Mouse (Mus musculus): ENCODE measurements around the gene Abcb1b.
"Not testable (repeated sequence)": the region's sequence is repeated elsewhere in the genome, so short reads cannot be mapped to it uniquely, and the experiment has no call there.

The Abcb1b gene

GRCm38 (mm10) chr5:8863580-8864337 lies 65.8 kb downstream of the Abcb1b start:
- DNase-seq (ENCODE audit: low spot score in 2 of 2), result no peak

DNA sequence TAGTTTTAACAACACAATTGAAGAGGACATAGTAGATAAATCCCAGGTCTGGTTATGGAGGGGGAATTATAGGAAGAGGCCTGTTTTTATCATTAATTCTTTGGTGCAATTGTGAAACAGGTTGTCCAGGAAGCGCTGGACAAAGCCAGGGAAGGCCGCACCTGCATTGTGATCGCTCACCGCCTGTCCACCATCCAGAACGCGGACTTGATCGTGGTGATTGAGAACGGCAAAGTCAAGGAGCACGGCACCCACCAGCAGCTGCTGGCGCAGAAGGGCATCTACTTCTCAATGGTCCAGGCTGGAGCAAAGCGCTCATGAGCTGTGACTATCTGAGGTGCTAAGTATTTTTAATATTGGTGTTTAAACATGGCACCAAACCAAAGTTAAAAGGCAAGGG lies 67.7 kb downstream of the Abcb1b start:
- DNase-seq (ENCODE audit: low spot score in 2 of 2), result not testable (repeated sequence)

- no peak for DNase-seq (ENCODE audit: low spot score in 2 of 2)
Measured at GRCm38 (mm10) chr5:8866366-8866765, 68.4 kb downstream of the Abcb1b start.

GRCm38 (mm10) chr5:8868019-8868418 lies 70.1 kb downstream of the Abcb1b start:
- peak in 1 of 2 experiments; percentile 3 for DNase-seq (ENCODE audit: low spot score in 2 of 2)

DNA sequence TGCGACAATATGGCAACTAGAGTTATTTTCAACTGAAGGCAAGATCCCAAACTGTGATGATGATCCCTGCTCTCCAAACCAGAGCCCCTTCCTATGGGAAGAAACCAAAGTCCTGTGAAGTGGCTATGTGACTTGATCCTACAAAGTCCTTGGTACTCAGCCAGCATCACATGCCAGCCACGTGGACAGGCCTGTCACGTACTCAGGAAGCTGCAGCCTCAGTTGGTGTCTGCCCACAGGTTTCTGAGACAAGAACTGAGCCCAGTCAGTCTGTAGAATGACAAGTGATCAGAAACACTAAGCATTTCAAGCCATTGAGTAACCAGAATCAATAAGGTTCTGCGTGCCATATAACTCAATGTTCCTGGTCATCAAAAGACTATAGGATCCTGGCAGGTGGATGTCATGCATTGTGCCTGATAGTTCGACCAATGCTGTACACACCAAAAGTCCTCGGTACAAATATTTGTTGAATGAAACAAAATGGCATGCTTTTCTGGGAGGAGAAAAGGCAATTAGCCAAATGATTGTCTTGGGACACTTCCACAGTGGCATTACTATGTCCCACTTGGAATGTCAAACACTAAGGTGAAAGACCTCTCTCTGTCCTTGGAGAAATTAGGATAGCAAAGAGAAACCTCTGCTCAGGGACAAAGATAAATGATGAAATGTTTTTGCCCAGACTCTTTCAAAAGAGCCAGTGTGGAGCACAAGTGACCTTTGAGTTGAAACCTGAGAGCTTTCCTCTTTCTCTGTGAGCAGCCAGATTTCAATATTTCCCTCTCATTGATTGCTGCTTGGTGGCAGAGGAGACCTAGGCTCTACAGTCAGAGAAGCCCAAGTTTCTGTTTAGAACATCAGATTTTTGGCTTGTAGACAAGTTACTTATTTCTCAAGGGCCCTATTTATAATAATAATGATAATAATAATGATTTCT lies 75.3 kb downstream of the Abcb1b start:
- DNase-seq (ENCODE audit: low spot score in 2 of 2), result no peak

DNA sequence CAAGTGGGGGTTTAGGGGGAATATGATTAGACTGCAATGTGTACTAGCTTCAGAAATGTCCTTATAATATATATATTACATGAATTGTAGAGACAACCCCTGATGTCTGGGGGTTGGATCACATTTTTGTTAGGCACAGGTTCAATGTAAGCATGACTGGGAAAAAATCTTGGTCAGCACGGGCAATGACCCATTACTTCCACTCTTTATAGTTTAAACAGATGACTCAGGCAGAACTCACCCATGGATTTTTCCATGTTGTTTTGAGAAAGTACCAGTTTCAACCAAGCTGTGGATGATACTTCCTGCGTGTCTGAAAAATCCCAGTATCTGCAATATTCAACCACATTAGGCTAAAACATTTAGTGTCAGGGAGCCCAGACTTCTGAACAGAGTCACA lies 79.1 kb downstream of the Abcb1b start:
- no peak for DNase-seq (ENCODE audit: low spot score in 2 of 2)

DNA sequence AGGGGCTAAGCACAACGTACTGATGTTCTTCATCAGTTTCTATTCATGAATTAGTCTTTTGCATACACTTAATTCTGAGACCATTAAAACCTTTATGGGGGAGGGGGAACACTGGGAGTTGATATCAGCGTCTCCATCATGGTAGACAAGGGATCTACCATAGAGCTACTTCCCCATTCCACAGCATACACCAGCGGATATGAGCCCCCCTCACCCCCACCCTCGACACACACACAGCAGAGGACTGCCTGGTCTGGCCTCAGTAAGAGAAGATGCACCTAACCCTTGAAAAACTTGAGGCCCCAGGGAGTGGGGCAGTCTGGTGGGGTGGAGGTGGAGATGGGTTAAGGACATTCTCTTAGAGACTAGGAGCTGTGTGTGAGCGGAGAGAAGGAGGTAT lies 79.9 kb downstream of the Abcb1b start:
- no peak for DNase-seq (ENCODE audit: low spot score in 2 of 2)

DNA sequence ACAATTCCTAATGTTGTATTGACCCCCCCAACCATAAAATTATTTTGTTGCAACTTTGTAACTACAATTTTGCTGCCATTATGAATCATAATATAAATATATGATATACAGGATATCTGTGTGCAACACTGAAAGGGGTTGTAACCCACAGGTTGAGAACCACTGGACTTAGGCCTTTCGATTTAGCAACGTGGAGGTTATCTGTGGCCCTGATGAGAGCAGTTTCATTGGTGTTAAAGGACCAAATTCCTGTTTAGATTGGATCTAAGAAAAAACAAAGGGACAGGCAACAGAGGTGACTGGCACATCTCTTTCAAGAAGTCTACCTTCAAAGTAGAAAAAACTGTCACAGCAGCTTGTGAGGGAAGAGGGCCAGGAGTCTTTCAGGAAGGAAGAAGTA lies 87.9 kb downstream of the Abcb1b start:
- DNase-seq (ENCODE audit: low spot score in 2 of 2), result no peak

DNA sequence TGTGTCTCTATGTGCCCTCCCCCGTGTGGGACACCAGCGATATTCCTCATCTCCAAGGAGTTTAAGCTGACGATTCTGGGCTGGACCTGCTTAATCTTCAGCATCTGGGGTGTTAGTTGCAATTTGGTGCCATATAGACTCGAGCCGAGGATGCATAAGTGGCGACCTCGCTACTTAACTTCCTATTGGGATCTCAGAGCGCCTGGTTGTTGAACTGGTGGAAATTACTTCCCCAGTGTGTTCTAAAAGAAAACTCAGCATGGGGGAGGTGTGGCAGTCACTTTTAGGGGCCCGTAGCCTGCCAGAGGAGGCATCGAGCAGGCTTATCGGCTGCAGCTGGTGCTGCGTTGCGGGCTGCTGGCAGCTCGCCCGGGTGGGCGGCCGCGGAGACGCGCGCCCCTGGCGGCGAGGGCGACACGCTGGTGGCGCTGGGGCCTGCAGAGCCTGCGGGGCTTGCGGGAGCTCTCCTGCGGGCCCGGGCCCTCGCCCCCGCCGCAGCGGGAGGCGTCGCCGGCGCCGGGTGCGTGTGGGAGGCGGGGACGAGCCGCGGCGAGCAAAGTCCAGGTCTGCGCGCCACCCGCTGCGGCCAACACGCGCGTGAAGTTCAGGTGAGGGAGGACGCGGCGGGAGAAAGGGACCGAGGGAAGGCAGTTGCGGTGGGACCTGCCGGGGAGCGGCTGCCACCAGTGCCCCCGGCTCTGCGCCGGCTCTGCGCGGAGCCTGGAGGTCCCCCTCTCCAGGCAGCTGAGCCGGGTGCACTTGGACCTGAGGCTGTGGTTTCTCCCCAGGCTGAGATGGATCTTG lies 95.6 kb downstream of the Abcb1b start, which contains the start of gene Abcb4:
Gene Abcb4, plus strand, starts transcription at position 418 of the 804 bp plus-strand sequence.
- peak in 1 of 2 experiments; percentile 75 for DNase-seq (ENCODE audit: low spot score in 2 of 2)

DNA sequence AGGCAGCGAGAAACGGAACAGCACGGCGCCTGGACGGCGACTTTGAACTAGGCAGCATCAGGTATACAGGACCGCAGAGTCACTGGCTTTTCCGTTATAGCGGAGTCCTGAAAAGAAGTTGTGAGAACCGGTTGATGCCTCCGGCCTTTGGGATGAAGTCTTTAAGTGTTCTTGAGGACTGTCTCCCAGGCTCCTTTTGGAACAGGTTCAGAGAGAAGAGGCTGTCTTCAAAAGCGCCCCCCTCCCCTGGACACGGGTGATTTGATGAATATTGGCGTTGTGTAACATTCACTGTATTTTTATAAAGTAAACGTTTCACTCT lies 96.1 kb downstream of the Abcb1b start:
- DNase-seq (ENCODE audit: low spot score in 2 of 2), result no peak

GRCm38 (mm10) chr5:8894641-8895490 lies 96.9 kb downstream of the Abcb1b start:
- no peak for DNase-seq (ENCODE audit: low spot score in 2 of 2)

GRCm38 (mm10) chr5:8896198-8896597 lies 98.3 kb downstream of the Abcb1b start:
- DNase-seq (ENCODE audit: low spot score in 2 of 2), result no peak

GRCm38 (mm10) chr5:8898246-8898645 lies 100.3 kb downstream of the Abcb1b start:
- DNase-seq (ENCODE audit: low spot score in 2 of 2), result no peak

GRCm38 (mm10) chr5:8901001-8901400 lies 103.1 kb downstream of the Abcb1b start:
- no peak for DNase-seq (ENCODE audit: low spot score in 2 of 2)

GRCm38 (mm10) chr5:8902141-8902817 lies 104.3 kb downstream of the Abcb1b start:
- DNase-seq (ENCODE audit: low spot score in 2 of 2), result no peak

GRCm38 (mm10) chr5:8904539-8904938 lies 106.6 kb downstream of the Abcb1b start:
- no peak for DNase-seq (ENCODE audit: low spot score in 2 of 2)

GRCm38 (mm10) chr5:8911567-8912198 lies 113.7 kb downstream of the Abcb1b start:
- no peak for DNase-seq (ENCODE audit: low spot score in 2 of 2)

Data from cerebellum, postnatal 4 days (tissue).